37 mouse cellular contexts compared by ENCODE assay signal in the genomic region with DNA sequence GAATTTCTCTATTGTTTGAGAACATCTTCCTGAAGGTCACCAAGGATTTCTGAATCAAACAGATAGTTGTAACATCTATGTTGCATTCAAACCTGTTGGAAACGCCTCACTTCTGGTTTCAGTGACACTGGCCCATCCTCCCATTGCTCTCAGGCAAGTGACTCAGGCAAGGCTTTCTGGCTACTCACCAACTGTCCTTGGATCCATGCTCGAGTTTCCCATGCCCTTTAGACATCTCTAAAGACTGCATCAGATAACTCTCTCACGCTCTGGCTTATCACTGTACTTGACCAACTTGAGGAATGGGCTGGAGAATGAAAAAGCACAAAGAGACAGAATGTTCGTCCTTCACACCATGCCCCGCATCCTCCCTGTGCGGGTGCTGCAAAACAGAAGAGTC. TPM values are rescaled to one million over a fixed set of nuclear protein-coding genes. Genes with fewer than 3 reads are reported as not detected.
DNase-seq lines count a peak whose midpoint lies in the region; TF ChIP-seq lines count a peak whose summit lies in the region.
"Had no signal": no experiment of that assay in that cellular context is flagged by ENCODE, and none has a peak within 500 bp of the region (broad histone marks: within the 10 kb centered on the region; RNA-seq: fewer than 3 reads in every experiment).

No protein-coding gene starts in this region.

- H3K27ac ChIP-seq in layer of hippocampus, adult 2 months, result no peak overlapping the region
- H3K27ac ChIP-seq: embryonic facial prominence, embryonic 10.5 days; embryonic facial prominence, embryonic 13.5 days; forebrain, embryonic 12.5 days; forebrain, embryonic 15.5 days; hindbrain, embryonic 12.5 days; hindbrain, embryonic 15.5 days had no signal

- H3K4me3 ChIP-seq in layer of hippocampus, adult 2 months, result no peak overlapping the region
- H3K4me3 ChIP-seq: embryonic facial prominence, embryonic 10.5 days; embryonic facial prominence, embryonic 13.5 days; erythroblast, embryonic 14.5 days; forebrain, embryonic 12.5 days; forebrain, embryonic 15.5 days; hindbrain, embryonic 12.5 days; hindbrain, embryonic 15.5 days had no signal

- no peak for TF ChIP-seq CTCF in layer of hippocampus, adult 2 months (conservative IDR thresholded peaks at IDR 0.05)

- DNase-seq in ZHBTc4 (ENCODE audit: low read depth, low spot score), result peak; percentile 18
- peak; percentile 75 for DNase-seq in adrenal gland, adult 2 months
- DNase-seq in adrenal gland, postnatal 14 days, result peak; percentile 76
- no peak for DNase-seq in thymus, postnatal 4 days
- DNase-seq in layer of hippocampus, adult 9-11 months, result no peak
- DNase-seq in retina, postnatal 1 day, result no peak
- no peak for DNase-seq in layer of hippocampus, adult 2 months (ENCODE audit: low spot score in 2 of 2)
- DNase-seq: B cell, adult 2 months; cerebellum, adult 11-12 months; cerebellum, adult 8-10 months; cerebellum, postnatal 10 days; cerebellum, postnatal 36 days; embryo, embryonic 11 days; gastrocnemius, postnatal 10 days; gastrocnemius, postnatal 36 days had no signal

RNA-seq across cellular contexts. Expression of gene Olfr1418, which starts 4.4 kb away (rescaled TPM):
- not detected for total RNA-seq in adrenal gland, adult 2 months (2021)
- polyA plus RNA-seq in adrenal gland, adult 2 months (2012; rRNA removed), result not detected in 2 replicates
- not detected in 2 replicates for total RNA-seq in adrenal gland, postnatal 14 days (2021)
- not detected for total RNA-seq in layer of hippocampus, adult 2 months (2021)
- total RNA-seq: CH12.LX; gastrocnemius, adult 18-20 months; gastrocnemius, postnatal 10 days; gastrocnemius, postnatal 36 days; granulocyte monocyte progenitor cell, adult 5-6 weeks; heart, adult 8-10 months; heart, postnatal 25 days; hematopoietic stem cell, adult 5-6 weeks had no signal
- polyA plus RNA-seq: brain, embryonic 14.5 days; cortical plate, adult 2 months; embryonic facial prominence, embryonic 10.5 days; embryonic facial prominence, embryonic 13.5 days; erythroblast, embryonic 14.5 days; forebrain, embryonic 12.5 days; forebrain, embryonic 15.5 days; G1E; heart, embryonic 11.5 days; heart, embryonic 14.5 days; heart, postnatal 0 days; hindbrain, embryonic 12.5 days; hindbrain, embryonic 15.5 days; intestine, embryonic 14.5 days; intestine, postnatal 0 days had no signal

RNA-seq across cellular contexts. Expression of gene Olfr1417, which starts 17.5 kb away (rescaled TPM):
- total RNA-seq in adrenal gland, adult 2 months (2021), result not detected
- polyA plus RNA-seq in adrenal gland, adult 2 months (2012; rRNA removed), result not detected in 2 replicates
- total RNA-seq in adrenal gland, postnatal 14 days (2021), result not detected in 2 replicates
- not detected for total RNA-seq in layer of hippocampus, adult 2 months (2021)
- total RNA-seq: CH12.LX; gastrocnemius, adult 18-20 months; gastrocnemius, postnatal 10 days; gastrocnemius, postnatal 36 days; granulocyte monocyte progenitor cell, adult 5-6 weeks; heart, adult 8-10 months; heart, postnatal 25 days; hematopoietic stem cell, adult 5-6 weeks had no signal
- polyA plus RNA-seq: cortical plate, adult 2 months; embryonic facial prominence, embryonic 10.5 days; embryonic facial prominence, embryonic 13.5 days; erythroblast, embryonic 14.5 days; forebrain, embryonic 12.5 days; forebrain, embryonic 15.5 days; G1E; heart, embryonic 11.5 days; heart, postnatal 0 days; hindbrain, embryonic 12.5 days; intestine, embryonic 14.5 days had no signal

RNA-seq across cellular contexts. Expression of gene Olfr1419, which starts 18.4 kb away (rescaled TPM):
- not detected for total RNA-seq in adrenal gland, adult 2 months (2021)
- not detected in 2 replicates for polyA plus RNA-seq in adrenal gland, adult 2 months (2012; rRNA removed)
- not detected in 2 replicates for total RNA-seq in adrenal gland, postnatal 14 days (2021)
- not detected for total RNA-seq in layer of hippocampus, adult 2 months (2021)
- total RNA-seq: CH12.LX; gastrocnemius, adult 18-20 months; gastrocnemius, postnatal 10 days; gastrocnemius, postnatal 36 days; granulocyte monocyte progenitor cell, adult 5-6 weeks; heart, adult 8-10 months; heart, postnatal 25 days; hematopoietic stem cell, adult 5-6 weeks had no signal
- polyA plus RNA-seq: embryonic facial prominence, embryonic 10.5 days; embryonic facial prominence, embryonic 13.5 days; erythroblast, embryonic 14.5 days; forebrain, embryonic 12.5 days; forebrain, embryonic 15.5 days; G1E; heart, embryonic 11.5 days; heart, embryonic 14.5 days; heart, postnatal 0 days; hindbrain, embryonic 12.5 days; hindbrain, embryonic 15.5 days; intestine, embryonic 14.5 days; intestine, postnatal 0 days; Patski had no signal

RNA-seq across cellular contexts. Expression of gene Olfr1420, which starts 29.9 kb away (rescaled TPM):
- total RNA-seq in adrenal gland, adult 2 months (2021), result not detected
- polyA plus RNA-seq in adrenal gland, adult 2 months (2012; rRNA removed), result not detected in 2 replicates
- not detected in 2 replicates for total RNA-seq in adrenal gland, postnatal 14 days (2021)
- total RNA-seq in layer of hippocampus, adult 2 months (2021), result not detected
- total RNA-seq: CH12.LX; gastrocnemius, adult 18-20 months; gastrocnemius, postnatal 10 days; gastrocnemius, postnatal 36 days; granulocyte monocyte progenitor cell, adult 5-6 weeks; heart, adult 8-10 months; heart, postnatal 25 days; hematopoietic stem cell, adult 5-6 weeks had no signal
- polyA plus RNA-seq: brain, embryonic 14.5 days; cortical plate, adult 2 months; embryonic facial prominence, embryonic 10.5 days; erythroblast, embryonic 14.5 days; forebrain, embryonic 15.5 days; G1E; hindbrain, embryonic 15.5 days had no signal

RNA-seq across cellular contexts. Expression of gene Stx3, which starts 37.3 kb away (rescaled TPM):
- 1 to 10 TPM; 8.3 to 9.6 TPM for total RNA-seq in adrenal gland, adult 2 months (2021)
- 9.1 and 9.5 TPM in 2 replicates for polyA plus RNA-seq in adrenal gland, adult 2 months (2012; rRNA removed)
- 8.0 and 10.1 TPM in 2 replicates for total RNA-seq in adrenal gland, postnatal 14 days (2021)
- total RNA-seq in layer of hippocampus, adult 2 months (2021), result 10 to 100 TPM; 30.6 to 39.3 TPM
- polyA plus RNA-seq: erythroblast, embryonic 14.5 days; G1E had no signal

Comparison
In these comparisons a context has a peak if more than half of its experiments do, and no peak if none do; other contexts are left out.
1. DNase-seq: peak in ZHBTc4 (single experiment), adrenal gland, adult 2 months (single experiment) and adrenal gland, postnatal 14 days (single experiment); none in thymus, postnatal 4 days (single experiment), layer of hippocampus, adult 9-11 months (single experiment), retina, postnatal 1 day (single experiment) and layer of hippocampus, adult 2 months (0 of 2).